In genomic region chr14:27170421-27170820, GRCm38 (mm10) we compare ENCODE assay signal across 19 mouse cellular contexts.
"Had no signal": no experiment of that assay in that cellular context is flagged by ENCODE, and none has a peak within 500 bp of the region (broad histone marks: within the 10 kb centered on the region; RNA-seq: fewer than 3 reads in every experiment).

No protein-coding gene starts in this region.

- DNase-seq: layer of hippocampus, adult 9-11 months; liver; liver, postnatal 0 days; right cerebral cortex, adult 18-20 months; right cerebral cortex, postnatal 14 days; spleen, adult 18-20 months; thymus, postnatal 25 days had no signal

- ATAC-seq: liver, postnatal 0 days; midbrain, embryonic 15.5 days had no signal

- H3K9ac ChIP-seq: kidney, embryonic 15.5 days; limb, embryonic 13.5 days; liver, embryonic 14.5 days; liver, postnatal 0 days; lung, embryonic 14.5 days; midbrain, embryonic 12.5 days; midbrain, embryonic 15.5 days; neural tube, embryonic 12.5 days; neural tube, embryonic 15.5 days; stomach, embryonic 15.5 days had no signal

- H3K9me3 ChIP-seq: kidney, embryonic 15.5 days; limb, embryonic 10.5 days; limb, embryonic 13.5 days; midbrain, embryonic 12.5 days; midbrain, embryonic 15.5 days; neural tube, embryonic 12.5 days; neural tube, embryonic 15.5 days; stomach, embryonic 15.5 days had no signal

- H3K4me1 ChIP-seq: midbrain, embryonic 12.5 days; midbrain, embryonic 15.5 days; neural tube, embryonic 12.5 days had no signal

- H3K4me3 ChIP-seq: kidney, embryonic 15.5 days; layer of hippocampus, adult 2 months; limb, embryonic 10.5 days; limb, embryonic 13.5 days; midbrain, embryonic 12.5 days; midbrain, embryonic 15.5 days; neural tube, embryonic 12.5 days; neural tube, embryonic 15.5 days; stomach, embryonic 15.5 days had no signal

- H3K36me3 ChIP-seq: kidney, embryonic 15.5 days; limb, embryonic 10.5 days; limb, embryonic 13.5 days; midbrain, embryonic 12.5 days; midbrain, embryonic 15.5 days; neural tube, embryonic 12.5 days; neural tube, embryonic 15.5 days; stomach, embryonic 15.5 days had no signal

- H3K4me2 ChIP-seq: kidney, embryonic 15.5 days; limb, embryonic 13.5 days; lung, embryonic 14.5 days; midbrain, embryonic 12.5 days; midbrain, embryonic 15.5 days; neural tube, embryonic 12.5 days; neural tube, embryonic 15.5 days; stomach, embryonic 15.5 days had no signal

- H3K27ac ChIP-seq: kidney, embryonic 15.5 days; layer of hippocampus, adult 2 months; limb, embryonic 10.5 days; limb, embryonic 13.5 days; liver, embryonic 14.5 days; macrophage; midbrain, embryonic 12.5 days; midbrain, embryonic 15.5 days; neural tube, embryonic 12.5 days; neural tube, embryonic 15.5 days had no signal

- H3K27me3 ChIP-seq: kidney, embryonic 15.5 days; limb, embryonic 13.5 days; midbrain, embryonic 12.5 days; midbrain, embryonic 15.5 days; neural tube, embryonic 12.5 days; neural tube, embryonic 15.5 days; stomach, embryonic 15.5 days had no signal
